Mouse (Mus musculus) MEL (cell line): ENCODE results near the gene Trim56. TPM values are rescaled to one million over a fixed set of nuclear protein-coding genes. Genes with fewer than 3 reads are reported as not detected.
"Not testable (repeated sequence)": the region's sequence is repeated elsewhere in the genome, so short reads cannot be mapped to it uniquely, and the experiment has no call there.

Experiments used
- DNase-seq: peaks from one replicate; pipeline ENCODE4 v3.0.0; 2011; ENCODE audit warnings: low read depth, low spot score
- H3K27ac ChIP-seq: 2 replicates; pipeline ENCODE4 v1.5.1; 2012; ENCODE audit warnings: low read depth, mild to moderate bottlenecking, control low read depth, low read length, moderate library complexity; ENCODE audit not compliant: control insufficient read depth
- H3K27me3 ChIP-seq, 2 experiments: fragments of 150-350 bp in 1 of 2; sonication (generic) in 1 of 2; 2 replicates each; pipeline ENCODE4 v1.6.1; 2012; ENCODE audit warnings: low read length in 2 of 2, mild to moderate bottlenecking in 2 of 2, improper control_type of control experiment in 1 of 2, moderate library complexity in 1 of 2; ENCODE audit not compliant: insufficient read depth in 2 of 2, control insufficient read depth in 1 of 2
- H3K36me3 ChIP-seq, 2 experiments: 2 replicates each; pipeline ENCODE4 v1.6.1; 2012 to 2014; ENCODE audit warnings: low read length in 2 of 2, improper control_type of control experiment in 1 of 2, inconsistent platforms in 1 of 2, mild to moderate bottlenecking in 1 of 2; ENCODE audit not compliant: insufficient read depth in 2 of 2, control insufficient read depth in 1 of 2
- H3K4me1 ChIP-seq, 2 experiments: fragments of 150-350 bp in 1 of 2; sonication (generic) in 1 of 2; 2 replicates each; pipeline ENCODE4 v1.6.1; 2012; ENCODE audit warnings: low read length in 2 of 2, improper control_type of control experiment in 1 of 2, mild to moderate bottlenecking in 1 of 2; ENCODE audit not compliant: insufficient read depth in 2 of 2, control insufficient read depth in 1 of 2
- H3K4me3 ChIP-seq, 2 experiments: fragments of 150-350 bp in 1 of 2; sonication (generic) in 1 of 2; 2 replicates each; pipeline ENCODE4 v1.5.1; 2012; ENCODE audit warnings: low read depth in 2 of 2, low read length in 2 of 2, mild to moderate bottlenecking in 2 of 2, moderate library complexity in 2 of 2, control low read depth in 1 of 2, improper control_type of control experiment in 1 of 2; ENCODE audit not compliant: control insufficient read depth in 1 of 2, insufficient read depth in 1 of 2
- H3K79me2 ChIP-seq: 2 replicates; pipeline ENCODE4 v1.6.1; 2012; ENCODE audit warnings: mild to moderate bottlenecking, low read length, moderate library complexity; ENCODE audit not compliant: control insufficient read depth, poor library complexity, insufficient read depth
- H3K9ac ChIP-seq: 2 replicates; pipeline ENCODE4 v1.6.1; 2012; ENCODE audit warnings: low read depth, mild to moderate bottlenecking, control low read depth, low read length, moderate library complexity; ENCODE audit not compliant: control insufficient read depth, poor library complexity, severe bottlenecking
- H3K9me3 ChIP-seq: fragments of 150-350 bp; sonication (generic); replicated peaks from 2 replicates; pipeline ENCODE4 v1.6.1; 2012; ENCODE audit warnings: mild to moderate bottlenecking, low read length, improper control_type of control experiment, moderate library complexity; ENCODE audit not compliant: insufficient read depth
- ELF1 ChIP-seq: IDR thresholded peaks from 2 replicates; pipeline ENCODE4 v1.6.1; 2014; ENCODE audit warnings: low read depth, mild to moderate bottlenecking, inconsistent platforms, low read length, improper control_type of control experiment, moderate library complexity
- GATA1 ChIP-seq: IDR thresholded peaks from 2 replicates; pipeline ENCODE4 v1.6.1; 2011; ENCODE audit warnings: low read depth, low read length, improper control_type of control experiment
- MYB ChIP-seq: IDR thresholded peaks from 2 replicates; pipeline ENCODE4 v1.6.1; 2011; ENCODE audit warnings: mild to moderate bottlenecking, low read depth, low read length, improper control_type of control experiment
- NRF1 ChIP-seq: IDR thresholded peaks from 2 replicates; pipeline ENCODE4 v1.6.1; 2014; ENCODE audit warnings: low read depth, mild to moderate bottlenecking, inconsistent platforms, low read length, improper control_type of control experiment, moderate library complexity; ENCODE audit not compliant: poor library complexity, insufficient read depth, severe bottlenecking
- SIN3A ChIP-seq: IDR thresholded peaks from 2 replicates; pipeline ENCODE4 v1.6.1; 2012; ENCODE audit warnings: low read length, improper control_type of control experiment, inconsistent platforms
- SMC3 ChIP-seq: IDR thresholded peaks from 2 replicates; pipeline ENCODE4 v1.6.1; 2011; ENCODE audit warnings: low read depth, low read length, improper control_type of control experiment
- USF2 ChIP-seq, 2 experiments: IDR thresholded peaks; 2 replicates each; pipeline ENCODE4 v1.6.1; 2011 to 2012; ENCODE audit warnings: improper control_type of control experiment in 2 of 2, low read length in 2 of 2, borderline replicate concordance in 1 of 2, inconsistent platforms in 1 of 2, low read depth in 1 of 2, mild to moderate bottlenecking in 1 of 2; ENCODE audit not compliant: insufficient read depth in 1 of 2
- ZC3H11A ChIP-seq: IDR thresholded peaks from 2 replicates; pipeline ENCODE4 v1.6.1; 2012; ENCODE audit warnings: low read depth, mild to moderate bottlenecking, inconsistent platforms, low read length, improper control_type of control experiment
- ZNF384 ChIP-seq: IDR thresholded peaks from 2 replicates; pipeline ENCODE4 v1.6.1; 2012; ENCODE audit warnings: low read depth, mild to moderate bottlenecking, inconsistent platforms, low read length, improper control_type of control experiment
- polyA plus RNA-seq, 2 experiments: library from polyadenylated mRNA; stranded (reverse) in 1 of 2; unstranded in 1 of 2; fragments of >175 nt in 1 of 2; fragments of >200 nt in 1 of 2; gene quantifications; 2 replicates each; pipeline versions ENCODE4 v1.2.1 to v1.2.4; 2012; ENCODE audit warnings: low replicate concordance in 2 of 2, low read depth in 1 of 2; ENCODE audit not compliant: insufficient read length in 2 of 2, insufficient read depth in 1 of 2, missing spikeins in 1 of 2
- total RNA-seq: library from RNA; depleted of rRNA; stranded (reverse); fragments of 300-350 nt; gene quantifications from 2 replicates; pipeline ENCODE4 v1.2.3, GENCODE M21; 2012

Trim56 gene
- total and polyA plus RNA-seq, 3 experiments = 21.8 to 75.8 (median 22.8) TPM

DNA sequence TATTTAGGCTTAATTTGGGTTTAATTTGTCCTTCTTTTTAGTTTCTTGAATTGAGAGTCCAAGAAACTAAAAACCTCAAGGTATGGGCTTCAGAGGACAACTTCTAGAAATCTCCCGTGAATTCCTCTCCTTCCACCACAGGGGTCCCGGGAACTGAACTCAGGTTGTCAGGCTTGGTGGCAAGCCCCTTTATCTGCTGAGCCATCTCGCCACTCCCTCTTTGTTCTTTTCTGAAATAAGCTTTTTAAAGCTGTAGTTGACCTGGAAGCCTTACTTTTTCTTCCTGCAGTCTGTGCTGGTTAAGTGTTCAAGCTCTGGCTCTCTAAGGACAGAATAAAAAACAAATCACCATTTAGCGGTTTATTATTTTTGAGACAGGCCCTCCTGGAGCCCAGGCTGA lies 2.9 kb upstream of the Trim56 start:
- H3K36me3 ChIP-seq = peaks cover 0 to 29% of the 10 kb centered on the region in 2 experiments; a peak in 3 of 4 replicates
- H3K4me1 ChIP-seq = peaks cover 0 to 32% of the 10 kb centered on the region in 2 experiments; a peak in 3 of 4 replicates
- H3K9ac ChIP-seq = no peak overlapping the region
- H3K79me2 ChIP-seq = peaks cover 24% of the 10 kb centered on the region
- no peaks in the 10 kb centered on the region for H3K9me3 ChIP-seq
- no peak overlapping the region for H3K4me3 ChIP-seq
- H3K27ac ChIP-seq = peak overlapping the region; percentile 21
- TF ChIP-seq SMC3 (no peak), GATA1 (peak; percentile 58)
- no peak for DNase-seq
- H3K27me3 ChIP-seq = no peaks in the 10 kb centered on the region

DNA sequence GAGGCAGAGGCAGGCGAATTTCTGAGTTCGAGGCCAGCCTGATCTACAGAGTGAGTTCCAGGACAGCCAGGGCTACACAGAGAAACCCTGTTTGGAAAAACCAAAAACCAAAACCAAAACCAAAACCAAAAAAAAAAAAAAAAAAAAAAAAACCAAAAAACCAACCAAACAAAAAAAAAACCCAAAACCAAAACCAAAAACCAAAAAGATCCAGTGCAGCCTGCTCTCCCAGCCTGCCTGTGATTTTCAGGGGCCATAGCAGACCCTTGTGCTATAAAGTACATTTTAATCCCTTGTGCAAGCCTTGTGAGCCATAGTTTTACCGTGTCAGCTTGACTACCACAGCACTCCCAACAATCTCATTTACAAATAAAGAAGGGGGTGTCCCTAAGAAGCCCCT lies 2.0 kb upstream of the Trim56 start:
- not testable (repeated sequence) for DNase-seq, H3K9ac ChIP-seq, H3K27ac ChIP-seq, H3K27me3 ChIP-seq, H3K4me3 ChIP-seq, H3K9me3 ChIP-seq
- Histone ChIP-seq H3K4me1 (peaks cover 0 to 32% of the 10 kb centered on the region in 2 experiments; a peak in 3 of 4 replicates), H3K36me3 (peaks cover 0 to 29% of the 10 kb centered on the region in 2 experiments; a peak in 3 of 4 replicates), H3K79me2 (peaks cover 29% of the 10 kb centered on the region)

DNA sequence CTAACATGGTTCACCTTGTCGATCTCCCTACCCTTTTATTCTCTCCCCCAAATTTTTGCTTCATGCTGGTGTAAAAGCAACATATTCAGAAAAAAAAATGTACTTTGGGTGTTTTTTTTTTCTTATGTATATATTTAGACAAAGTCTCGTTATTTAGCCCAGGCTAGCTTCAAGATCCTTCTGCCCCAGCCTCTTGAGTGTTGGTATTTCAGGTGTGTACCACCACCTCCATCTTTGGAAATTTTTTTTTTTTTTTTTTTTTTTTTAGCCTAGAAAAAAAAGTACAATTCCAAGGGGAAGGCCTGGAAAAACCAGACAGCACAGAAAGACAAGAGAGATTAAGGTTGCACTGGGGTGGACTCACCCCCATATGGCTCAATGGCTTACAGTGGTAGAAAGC lies 978 bp upstream of the Trim56 start:
- Histone ChIP-seq H3K27me3 (no peaks in the 10 kb centered on the region), H3K79me2 (peaks cover 33% of the 10 kb centered on the region), H3K36me3 (peaks cover 0 to 29% of the 10 kb centered on the region in 2 experiments; a peak in 3 of 4 replicates), H3K4me3 (peak overlapping the region; percentile 70 to 73), H3K9ac (peak overlapping the region; percentile 77), H3K4me1 (peaks cover 0 to 32% of the 10 kb centered on the region in 2 experiments; a peak in 3 of 4 replicates), H3K27ac (peak overlapping the region; percentile 99), H3K9me3 (no peaks in the 10 kb centered on the region)
- DNase-seq = no peak
- TF ChIP-seq SIN3A (no peak), ZNF384 (peak; percentile 66; the same call in 1 of the 2 replicates), NRF1 (no peak), ZC3H11A (no peak), ELF1 (no peak)

DNA sequence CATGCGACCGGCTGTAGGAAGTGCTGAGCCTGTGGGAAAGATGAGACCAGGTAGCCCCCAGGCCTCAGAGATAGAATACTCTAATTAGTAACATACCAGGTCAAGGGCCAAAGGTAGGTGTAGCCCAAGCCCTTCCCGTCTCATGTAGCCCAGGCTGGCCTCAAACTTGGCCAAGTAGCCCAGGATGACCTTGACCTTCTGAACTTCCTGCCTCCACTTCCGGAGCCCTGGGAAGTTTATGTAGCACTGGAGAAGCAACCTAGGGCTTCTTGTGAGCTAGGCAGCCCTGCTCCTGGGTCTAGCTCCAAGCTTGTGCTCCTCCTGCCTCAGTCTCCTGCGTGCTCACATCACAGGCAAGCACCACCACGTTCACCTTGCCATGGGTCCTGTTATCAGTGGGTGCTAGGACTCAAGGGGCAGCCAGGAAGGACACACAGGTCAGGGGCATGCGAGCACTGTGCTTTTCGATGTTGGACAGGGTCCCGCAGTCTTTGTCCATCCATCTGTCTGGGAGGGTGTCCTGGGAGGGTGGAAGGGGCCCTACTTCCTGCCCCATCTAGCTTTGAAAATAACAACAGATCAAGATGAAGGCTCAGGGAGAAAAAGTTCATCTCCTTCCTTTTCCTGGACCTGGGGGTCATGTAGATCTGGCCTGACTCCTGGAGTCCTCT lies 983 bp downstream of the Trim56 start:
- peaks cover 0 to 34% of the 10 kb centered on the region in 2 experiments; a peak in 3 of 4 replicates for H3K4me1 ChIP-seq
- H3K9me3 ChIP-seq = no peaks in the 10 kb centered on the region

More for the DNA sequence above, 983 bp downstream of the Trim56 start:
- Histone ChIP-seq H3K27me3 (no peaks in the 10 kb centered on the region), H3K79me2 (peaks cover 33% of the 10 kb centered on the region), H3K4me3 (peak overlapping the region; percentile 70 to 73), H3K36me3 (peaks cover 0 to 29% of the 10 kb centered on the region in 2 experiments), H3K27ac (peak overlapping the region; percentile 99), H3K9ac (peak overlapping the region; percentile 87)
- TF ChIP-seq SIN3A (no peak), USF2 (IDR thresholded peaks at IDR 0.05; ENCODE audit: borderline replicate concordance in 1 of 2, insufficient read depth in 1 of 2, low read depth in 1 of 2, low read length in 2 of 2) (no peak), MYB (no peak)
- no peak for DNase-seq
